ENCODE assay signal across 31 mouse cellular contexts in the genomic region with DNA sequence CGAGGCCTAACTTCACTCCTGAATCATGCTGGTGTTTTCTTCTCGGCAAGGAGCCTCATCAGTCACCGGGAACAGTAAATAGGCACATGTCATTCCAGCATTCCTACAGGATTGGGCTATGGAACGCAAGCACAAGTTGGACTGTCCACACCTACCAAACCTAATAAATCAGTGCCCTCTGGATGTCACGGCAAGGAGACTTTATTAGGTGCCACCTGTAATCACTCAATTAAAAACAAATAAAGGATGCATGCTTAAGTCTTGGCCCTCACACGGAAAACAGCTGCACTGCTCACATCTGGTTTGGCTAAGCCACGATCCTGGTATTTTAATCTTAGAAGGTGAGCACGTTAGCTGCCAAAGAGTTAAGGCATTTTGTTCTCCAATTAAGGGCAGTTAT.
DNase-seq lines count a peak whose midpoint lies in the region; ATAC-seq and TF ChIP-seq lines count a peak whose summit lies in the region.
"Had no signal": no experiment of that assay in that cellular context is flagged by ENCODE, and none has a peak within 500 bp of the region (broad histone marks: within the 10 kb centered on the region; RNA-seq: fewer than 3 reads in every experiment).

No protein-coding gene starts in this region.

- no peak overlapping the region for H3K27ac ChIP-seq in heart, adult 2 months
- H3K27ac ChIP-seq in limb, embryonic 10.5 days = no peak overlapping the region
- no peak overlapping the region for H3K27ac ChIP-seq in limb, embryonic 13.5 days
- H3K27ac ChIP-seq: embryonic facial prominence, embryonic 10.5 days; embryonic facial prominence, embryonic 13.5 days; forebrain, embryonic 12.5 days; forebrain, embryonic 15.5 days; heart, embryonic 15.5 days; hindbrain, embryonic 10.5 days; hindbrain, embryonic 13.5 days had no signal

- peak; percentile 71 for ATAC-seq in limb, embryonic 13.5 days (ENCODE audit: low FRiP score, low read depth)
- ATAC-seq: activated CD4-positive, CD25-positive, alpha-beta regulatory T cell, adult 4 months; CD4-positive, CD25-positive, alpha-beta regulatory T cell, adult 4 months; forebrain, embryonic 15.5 days; hindbrain, embryonic 16.5 days; inflammation-experienced regulatory T-cells, adult 6 months; intestine, embryonic 16.5 days had no signal

- H3K4me1 ChIP-seq in heart, adult 2 months (ENCODE audit: control insufficient read depth, insufficient read depth, low read length) = no peaks in the 10 kb centered on the region
- H3K4me1 ChIP-seq in limb, embryonic 10.5 days = peaks cover 33% of the 10 kb centered on the region
- peaks cover 21% of the 10 kb centered on the region for H3K4me1 ChIP-seq in limb, embryonic 13.5 days
- H3K4me1 ChIP-seq: forebrain, embryonic 12.5 days; hindbrain, embryonic 10.5 days; hindbrain, embryonic 13.5 days had no signal

- peak; percentile 64 for DNase-seq in heart, adult 11 months
- DNase-seq in heart, adult 2 months = no peak
- peak; percentile 35 for DNase-seq in NIH3T3 (ENCODE audit: low read depth)
- peak; percentile 61 for DNase-seq in limb, embryonic 10.5 days (ENCODE audit: low spot score)
- DNase-seq in heart, adult 8-10 months (ENCODE audit: low spot score) = no peak
- DNase-seq in frontal cortex, postnatal 25 days (ENCODE audit: low spot score in 2 of 2) = no peak
- DNase-seq in c-Kit-positive CD71-positive TER-119-positive erythroid progenitor cells, embryonic 14.5 days (ENCODE audit: low spot score) = no peak
- DNase-seq: adrenal gland, adult 8-10 months; adrenal gland, postnatal 25 days; B cell, adult 2 months; cerebellum, adult 18-20 months; cerebellum, adult 9-10 months; cerebellum, postnatal 14 days; gastrocnemius, postnatal 25 days; heart, postnatal 10 days; heart, postnatal 36 days had no signal

- no peak for TF ChIP-seq EP300 in heart, adult 2 months (IDR thresholded peaks at IDR 0.05; ENCODE audit: insufficient read depth, low read depth, low read length)

- WGBS in heart, adult 2 months = 67% methylated on average over 8 of the region's 8 CpGs
- 27% methylated on average over 8 of the region's 8 CpGs for WGBS in limb, embryonic 10.5 days
- 14% methylated on average over 8 of the region's 8 CpGs for WGBS in limb, embryonic 13.5 days

- H3K9ac ChIP-seq in heart, adult 2 months (ENCODE audit: low read depth, low read length) = no peak overlapping the region
- H3K9ac ChIP-seq in limb, embryonic 13.5 days = no peak overlapping the region
- H3K9ac ChIP-seq: embryonic facial prominence, embryonic 13.5 days; forebrain, embryonic 12.5 days; forebrain, embryonic 15.5 days; heart, embryonic 12.5 days; heart, embryonic 15.5 days; hindbrain, embryonic 13.5 days had no signal

- no peak for TF ChIP-seq POLR2A in heart, adult 2 months (IDR thresholded peaks at IDR 0.05; ENCODE audit: insufficient read depth, low read depth, low read length)

- intact Hi-C loops in heart, adult 2 months (cut with DNase I) = no loop called here

- no peak overlapping the region for H3K4me2 ChIP-seq in limb, embryonic 13.5 days (replicated peaks)
- H3K4me2 ChIP-seq: embryonic facial prominence, embryonic 13.5 days; forebrain, embryonic 12.5 days; forebrain, embryonic 15.5 days; heart, embryonic 12.5 days; heart, embryonic 15.5 days; hindbrain, embryonic 13.5 days had no signal

- TF ChIP-seq CTCF in heart, adult 2 months (IDR thresholded peaks at IDR 0.05) = no peak

- no peaks in the 10 kb centered on the region for H3K79me2 ChIP-seq in heart, adult 2 months (replicated peaks; ENCODE audit: control insufficient read depth, insufficient read depth, low read length)

- no peak overlapping the region for H3K4me3 ChIP-seq in heart, adult 2 months
- H3K4me3 ChIP-seq in limb, embryonic 10.5 days = no peak overlapping the region
- H3K4me3 ChIP-seq in limb, embryonic 13.5 days = no peak overlapping the region
- H3K4me3 ChIP-seq: embryonic facial prominence, embryonic 10.5 days; embryonic facial prominence, embryonic 13.5 days; erythroblast, embryonic 14.5 days; forebrain, embryonic 12.5 days; forebrain, embryonic 15.5 days; heart, embryonic 12.5 days; heart, embryonic 15.5 days; hindbrain, embryonic 10.5 days; hindbrain, embryonic 13.5 days had no signal

- H3K36me3 ChIP-seq in heart, adult 2 months (ENCODE audit: control insufficient read depth, insufficient read depth, low read length) = no peaks in the 10 kb centered on the region
- H3K36me3 ChIP-seq in limb, embryonic 10.5 days = no peaks in the 10 kb centered on the region
- no peaks in the 10 kb centered on the region for H3K36me3 ChIP-seq in limb, embryonic 13.5 days
- H3K36me3 ChIP-seq: embryonic facial prominence, embryonic 10.5 days; embryonic facial prominence, embryonic 13.5 days; forebrain, embryonic 12.5 days; forebrain, embryonic 15.5 days; heart, embryonic 12.5 days; heart, embryonic 15.5 days; hindbrain, embryonic 10.5 days; hindbrain, embryonic 13.5 days had no signal

- H3K9me3 ChIP-seq in limb, embryonic 10.5 days (replicated peaks) = no peaks in the 10 kb centered on the region
- H3K9me3 ChIP-seq in limb, embryonic 13.5 days = no peaks in the 10 kb centered on the region
- H3K9me3 ChIP-seq: embryonic facial prominence, embryonic 10.5 days; embryonic facial prominence, embryonic 13.5 days; forebrain, embryonic 12.5 days; forebrain, embryonic 15.5 days; heart, embryonic 12.5 days; heart, embryonic 15.5 days; hindbrain, embryonic 10.5 days; hindbrain, embryonic 13.5 days had no signal

- no peaks in the 10 kb centered on the region for H3K27me3 ChIP-seq in heart, adult 2 months (ENCODE audit: control insufficient read depth, insufficient read depth, low read length)
- peaks cover 81% of the 10 kb centered on the region for H3K27me3 ChIP-seq in limb, embryonic 10.5 days (ENCODE audit: low read depth, poor library complexity, severe bottlenecking)
- no peaks in the 10 kb centered on the region for H3K27me3 ChIP-seq in limb, embryonic 13.5 days
- H3K27me3 ChIP-seq: embryonic facial prominence, embryonic 13.5 days; forebrain, embryonic 12.5 days; forebrain, embryonic 15.5 days; heart, embryonic 12.5 days; heart, embryonic 15.5 days; hindbrain, embryonic 13.5 days had no signal

Comparison
In these comparisons a context has a peak if more than half of its experiments do, and no peak if none do; other contexts are left out.
1. DNase-seq: peak in heart, adult 11 months (single experiment), NIH3T3 (single experiment) and limb, embryonic 10.5 days (single experiment); none in heart, adult 2 months (0 of 2), heart, adult 8-10 months (single experiment), frontal cortex, postnatal 25 days (0 of 2) and c-Kit-positive CD71-positive TER-119-positive erythroid progenitor cells, embryonic 14.5 days (single experiment).